Mouse (Mus musculus) G1E (cell line): ENCODE measurements around the gene Spats1.

Experiments used
- CTCF ChIP-seq: IDR thresholded peaks from 2 replicates; pipeline ENCODE4 v1.5.1; 2012; ENCODE audit warnings: low read depth, low read length, inconsistent platforms, mixed read lengths
- GATA1 ChIP-seq: IDR thresholded peaks from 2 replicates; pipeline ENCODE4 v1.6.1; 2012; ENCODE audit warnings: borderline replicate concordance, low read length, inconsistent platforms, mixed read lengths
- GATA2 ChIP-seq: IDR thresholded peaks from 2 replicates; pipeline ENCODE4 v1.6.1; 2012; ENCODE audit warnings: low read depth, low read length, inconsistent platforms, borderline replicate concordance
- POLR2AphosphoS5 ChIP-seq: IDR thresholded peaks from 2 replicates; pipeline ENCODE4 v1.6.1; 2012; ENCODE audit warnings: low read depth, low read length, inconsistent platforms; ENCODE audit not compliant: insufficient replicate concordance
- TAL1 ChIP-seq: conservative IDR thresholded peaks from 2 replicates; pipeline ENCODE4 v1.6.1; 2012; ENCODE audit warnings: low read depth, low read length, inconsistent platforms, mixed read lengths

GRCm38 (mm10) chr17:45462506-45462905 is 12.7 kb downstream of the Spats1 start:
- TF ChIP-seq GATA2: no peak
- no peak for TF ChIP-seq CTCF
- TF ChIP-seq GATA1: no peak
- no peak for TF ChIP-seq POLR2AphosphoS5
- TF ChIP-seq TAL1: no peak
